Mouse (Mus musculus): Measurements from ENCODE around the gene Olfr317.
"Not testable (repeated sequence)": the region's sequence is repeated elsewhere in the genome, so short reads cannot be mapped to it uniquely, and the experiment has no call there.

Olfr317 gene

DNA sequence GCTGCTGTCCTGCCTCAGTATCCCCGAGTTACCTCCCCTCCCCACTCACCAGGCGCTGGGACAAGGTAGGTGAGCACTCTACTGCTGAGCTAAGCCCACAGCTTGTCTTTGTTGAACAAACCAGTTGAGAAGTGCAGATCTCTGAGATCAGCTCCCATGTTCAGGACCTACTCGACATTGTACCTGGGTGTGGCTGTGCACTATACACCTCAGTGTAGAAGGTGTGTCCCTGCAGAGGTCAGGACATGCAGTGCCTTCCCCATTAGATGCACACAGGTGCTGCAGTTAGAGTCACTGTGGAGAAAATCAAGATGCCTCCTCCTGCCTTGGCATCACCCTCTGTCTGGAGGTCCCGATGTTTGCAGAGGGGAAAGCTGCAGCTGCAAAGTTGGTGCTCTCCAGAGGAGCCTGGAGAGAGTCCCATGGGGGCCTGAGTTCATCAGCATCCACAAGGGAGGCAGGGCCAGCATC lies at the start of gene Olfr317:
Olfr317 (minus strand) TSS at position 421 of the 471 bp plus-strand sequence.
- DNase-seq (ENCODE audit: low read depth, low spot score): no peak

DNA sequence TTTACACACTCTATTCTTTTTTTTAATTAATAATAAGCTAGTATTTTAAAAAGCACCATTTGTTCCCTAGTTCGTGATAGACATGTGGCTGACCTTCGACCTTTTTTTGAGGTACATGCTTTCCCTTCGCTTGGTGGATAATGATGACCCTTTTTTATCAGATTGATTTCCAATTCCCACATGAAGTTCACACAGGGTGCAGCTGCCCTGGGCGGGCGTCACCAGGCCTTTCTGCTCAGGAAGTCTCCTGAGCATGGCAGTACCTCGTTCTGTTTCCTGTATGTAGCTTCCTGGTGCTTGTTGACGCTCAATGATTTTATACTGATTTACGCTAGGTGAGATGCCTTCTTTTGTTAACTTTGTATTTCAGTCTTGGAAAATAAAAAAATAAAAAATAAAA lies 49.3 kb upstream of the Olfr317 start:
- no peak for DNase-seq (ENCODE audit: low read depth, low spot score)

DNA sequence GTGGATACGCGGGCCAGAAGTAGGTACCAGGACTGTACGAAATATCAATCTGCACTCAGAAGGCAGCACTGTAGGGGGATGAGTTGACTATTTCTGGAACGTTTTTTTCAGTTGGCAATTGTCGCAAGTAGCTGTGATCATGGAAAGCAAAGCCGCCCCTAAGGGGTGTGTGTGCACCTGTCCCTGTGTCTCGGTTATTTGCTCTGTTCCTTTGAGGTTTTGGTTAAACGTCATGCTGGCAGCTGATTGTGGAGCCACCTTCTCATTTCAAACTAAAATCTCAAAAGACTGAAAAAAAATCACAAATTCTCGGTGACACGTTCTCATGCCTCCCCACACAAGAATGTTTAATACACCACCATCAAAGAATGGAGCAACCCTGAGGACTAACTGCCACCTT lies 48.6 kb upstream of the Olfr317 start:
- no peak for DNase-seq (ENCODE audit: low read depth, low spot score)

DNA sequence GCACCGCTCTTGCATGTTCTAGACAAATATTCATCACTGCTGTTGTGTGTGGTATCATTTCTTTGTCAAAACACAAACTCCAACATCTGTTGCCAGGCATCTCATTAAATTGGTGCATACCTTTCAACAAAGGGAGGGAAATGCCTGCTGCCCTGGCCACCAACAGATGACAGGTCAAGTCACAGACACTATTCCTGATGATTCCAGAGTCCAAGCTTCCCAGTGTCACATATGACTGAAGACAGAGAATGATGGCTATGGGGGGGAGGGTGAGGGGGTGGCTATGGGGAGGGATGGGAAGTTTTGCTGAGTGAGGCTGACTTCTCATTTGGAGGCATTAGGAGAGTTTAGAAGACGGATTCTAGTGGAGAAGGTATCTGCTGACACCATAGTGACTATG lies 45.2 kb upstream of the Olfr317 start:
- no peak for DNase-seq (ENCODE audit: low read depth, low spot score)

DNA sequence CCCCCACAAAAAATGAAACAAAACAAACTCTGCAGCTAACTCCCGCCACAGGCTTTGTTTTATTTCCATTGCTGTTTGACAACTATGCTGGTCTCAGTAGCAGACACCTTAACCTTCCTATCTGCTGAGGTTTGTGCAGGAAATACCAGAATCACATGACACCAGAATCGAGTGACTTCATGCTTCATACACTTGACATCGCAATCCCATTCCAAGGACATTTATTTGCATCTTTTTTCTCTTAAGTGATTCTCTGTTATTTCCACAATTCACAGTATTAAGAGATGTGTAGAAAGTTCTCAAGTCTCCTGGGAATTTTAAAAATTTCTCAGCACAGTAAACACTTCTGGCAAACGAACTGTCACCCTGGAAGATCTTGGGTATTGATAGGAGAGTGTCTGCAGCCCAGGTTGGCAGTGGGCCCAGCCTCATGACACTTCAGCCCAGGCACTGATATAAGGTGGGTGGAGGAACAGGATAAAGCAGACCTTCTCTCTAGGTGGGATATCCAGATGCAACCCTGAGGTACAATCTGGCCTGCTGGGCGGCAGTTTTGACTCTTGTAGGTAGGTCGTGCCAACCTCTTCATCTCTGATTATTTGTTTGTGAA lies 43.6 kb upstream of the Olfr317 start, which contains the start of gene Olfr314:
Olfr314 (plus strand) TSS at position 473 of the 610 bp plus-strand sequence.
- DNase-seq (ENCODE audit: low read depth, low spot score): no peak

DNA sequence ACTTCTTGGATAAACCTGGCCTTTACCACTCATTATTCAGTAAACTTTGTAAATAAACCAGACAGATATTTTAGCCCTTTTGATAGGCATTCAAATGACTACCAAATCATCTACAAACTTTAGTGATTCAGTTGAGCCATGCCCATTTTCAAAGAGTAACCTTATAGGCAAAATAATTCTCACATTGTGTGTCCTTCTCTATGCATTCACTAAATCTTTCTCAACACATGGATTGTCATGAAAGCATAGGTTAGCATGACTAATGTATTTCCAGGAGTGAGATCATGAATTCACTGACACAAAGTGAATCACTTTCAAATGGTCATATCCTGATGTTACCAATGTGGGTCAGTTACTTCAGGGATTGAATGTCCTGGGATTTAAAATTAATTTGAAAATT lies 33.9 kb upstream of the Olfr317 start, which contains the start of gene Olfr315:
Olfr315 (plus strand) TSS at position 301 of the 400 bp plus-strand sequence.
- DNase-seq (ENCODE audit: low read depth, low spot score): no peak

DNA sequence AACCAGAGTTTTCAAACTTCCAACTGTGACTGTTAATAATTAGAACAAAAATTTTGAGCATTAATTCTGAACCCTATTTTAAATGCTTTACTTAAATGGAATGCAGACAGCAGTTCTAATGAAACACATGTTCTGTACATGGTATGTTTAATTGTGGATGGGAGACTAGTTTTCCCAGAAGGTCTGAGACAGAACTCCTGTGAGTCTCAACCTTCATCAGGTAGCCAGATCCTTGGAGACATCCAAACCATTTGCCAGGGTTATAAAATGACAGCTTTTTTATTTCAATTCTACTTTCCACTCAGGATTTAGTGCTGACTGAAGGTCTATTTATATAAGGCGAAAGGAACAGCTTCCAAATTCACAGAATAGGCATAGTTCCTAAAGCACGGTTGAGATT lies 13.4 kb upstream of the Olfr317 start, which contains the start of gene Olfr316:
Olfr316 (plus strand) TSS at position 301 of the 400 bp plus-strand sequence.
- DNase-seq (ENCODE audit: low read depth, low spot score): no peak

DNA sequence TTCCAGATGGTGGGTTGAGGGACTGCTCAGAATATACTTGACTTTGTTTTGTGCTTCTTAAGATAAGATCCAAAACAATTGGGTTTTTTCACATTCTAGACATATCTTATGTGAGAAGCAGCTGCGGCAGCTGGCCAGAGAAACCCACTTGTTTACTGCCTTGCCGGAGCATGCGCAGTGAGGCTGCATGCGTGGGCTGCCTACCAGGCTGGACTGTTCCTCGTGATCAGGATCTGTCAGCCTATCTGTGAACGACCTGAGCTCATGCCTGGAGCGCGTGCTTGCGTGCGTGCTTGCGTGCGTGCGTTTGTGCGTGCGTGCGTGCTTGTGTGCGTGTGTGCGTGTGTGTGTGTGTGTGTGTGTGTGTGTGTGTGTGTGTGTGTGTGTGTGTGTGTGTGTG lies 12.1 kb upstream of the Olfr317 start:
- DNase-seq (ENCODE audit: low read depth, low spot score): not testable (repeated sequence)

DNA sequence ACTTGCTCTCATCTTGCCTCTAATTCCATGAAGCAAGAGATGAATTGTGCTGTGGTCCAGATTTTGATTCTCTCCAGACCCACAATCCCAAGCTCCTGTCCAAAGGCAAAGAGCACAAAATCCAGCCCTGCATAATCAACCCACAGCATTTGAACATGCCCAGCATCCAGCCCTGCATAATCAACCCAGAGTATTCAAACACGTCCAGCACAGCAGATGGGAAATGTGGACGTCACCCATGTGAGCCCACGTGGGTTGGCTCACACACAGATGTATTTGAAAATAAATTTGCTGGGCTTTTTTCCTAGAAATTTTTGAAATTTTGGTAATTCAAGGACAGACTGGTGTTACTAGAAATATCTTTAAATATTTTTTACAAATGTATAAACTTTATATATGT lies 5.6 kb downstream of the Olfr317 start:
- no peak for DNase-seq (ENCODE audit: low read depth, low spot score)

DNA sequence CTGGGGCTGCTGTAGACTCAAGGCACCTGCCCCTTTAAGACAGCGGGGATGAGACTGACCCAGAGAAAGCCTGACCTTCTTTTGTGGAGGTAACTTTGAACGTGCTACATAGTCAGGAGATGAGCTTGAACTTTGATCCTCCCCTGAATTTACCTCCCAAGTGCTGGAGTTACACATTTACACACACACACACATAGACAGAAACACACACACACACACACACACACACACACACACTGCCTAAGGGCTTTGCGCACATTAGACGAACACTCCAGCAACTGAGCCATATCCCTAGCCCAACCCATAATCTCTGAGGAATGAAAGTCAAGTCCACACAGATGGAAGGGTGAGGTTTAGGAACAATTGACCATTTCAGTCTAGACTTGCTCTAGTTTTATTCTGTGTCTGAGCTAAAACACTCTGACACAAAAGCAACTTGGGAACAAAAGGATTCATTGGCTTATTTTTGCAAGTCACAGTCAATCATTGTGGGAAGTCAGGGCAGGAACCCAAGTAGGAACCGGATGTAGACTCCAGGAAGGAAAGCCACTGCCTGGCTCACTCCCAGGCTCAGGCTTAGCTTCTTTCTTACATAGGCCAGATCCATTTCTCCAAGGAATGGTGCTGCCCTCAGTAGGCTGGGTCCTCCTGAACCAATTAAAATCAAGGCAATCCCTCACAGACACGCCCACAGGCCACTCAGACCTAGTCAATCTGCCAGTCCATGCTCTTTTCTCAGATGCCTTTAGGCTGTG lies 10.9 kb downstream of the Olfr317 start:
- not testable (repeated sequence) for DNase-seq (ENCODE audit: low read depth, low spot score)

DNA sequence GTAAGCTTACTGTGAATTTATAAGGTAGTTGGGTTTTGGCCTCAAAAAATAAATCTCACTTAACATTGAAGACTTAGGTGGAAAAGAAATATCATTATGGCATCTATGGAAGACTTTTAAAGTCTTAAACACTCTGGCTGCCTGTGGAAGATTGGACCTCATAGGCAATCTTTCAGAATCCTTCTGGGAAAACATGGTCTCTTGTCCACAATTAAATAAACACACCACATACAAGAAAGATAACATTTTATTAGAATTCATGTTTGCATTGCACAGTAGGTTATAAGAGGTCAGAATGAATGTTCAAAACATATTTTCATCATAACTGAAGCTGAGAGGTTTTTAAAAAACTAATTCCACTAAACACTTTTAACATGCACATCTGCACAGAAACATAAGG lies 15.1 kb downstream of the Olfr317 start, which contains the start of gene Olfr318:
Olfr318 (minus strand) TSS at position 101 of the 400 bp plus-strand sequence.
- no peak for DNase-seq (ENCODE audit: low read depth, low spot score)

DNA sequence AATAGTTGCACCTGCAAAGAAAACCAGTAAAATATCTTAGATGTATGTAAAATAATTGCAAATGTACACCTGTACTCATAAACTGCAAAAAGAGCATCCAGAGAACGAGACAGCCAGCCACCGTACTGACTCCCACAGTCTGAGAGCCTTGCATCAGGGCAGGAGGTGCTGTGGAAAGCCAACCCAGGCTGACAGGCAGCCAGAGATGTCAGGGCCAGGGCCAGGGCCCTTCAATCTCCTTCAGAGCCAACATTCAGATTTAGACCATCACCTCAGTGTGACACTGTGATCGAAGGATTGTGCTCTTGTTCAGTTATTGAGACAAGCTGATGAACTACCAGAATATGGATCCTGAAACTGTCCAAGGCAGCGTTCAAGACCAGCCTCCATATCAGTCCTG lies 19.3 kb downstream of the Olfr317 start:
- DNase-seq (ENCODE audit: low read depth, low spot score): no peak

DNA sequence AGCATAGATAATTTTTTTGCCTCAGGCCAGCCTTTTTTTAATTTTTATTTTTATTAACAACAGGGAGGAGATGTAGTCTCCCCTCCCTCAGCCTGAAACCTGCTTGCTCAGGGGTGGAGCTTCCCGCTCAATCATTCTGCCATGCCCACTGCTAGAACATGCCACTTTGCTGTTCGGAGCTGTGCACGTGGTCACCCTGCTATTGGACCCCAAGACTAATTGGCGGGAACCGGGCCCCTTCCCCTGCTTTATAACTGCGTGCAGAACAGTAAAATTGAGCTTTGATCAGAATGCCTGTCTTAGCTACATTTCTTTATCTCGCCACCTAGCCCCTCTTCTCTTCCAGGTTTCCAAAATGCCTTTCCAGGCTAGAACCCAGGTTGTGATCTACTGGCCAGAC lies 21.3 kb downstream of the Olfr317 start:
- not testable (repeated sequence) for DNase-seq (ENCODE audit: low read depth, low spot score)

DNA sequence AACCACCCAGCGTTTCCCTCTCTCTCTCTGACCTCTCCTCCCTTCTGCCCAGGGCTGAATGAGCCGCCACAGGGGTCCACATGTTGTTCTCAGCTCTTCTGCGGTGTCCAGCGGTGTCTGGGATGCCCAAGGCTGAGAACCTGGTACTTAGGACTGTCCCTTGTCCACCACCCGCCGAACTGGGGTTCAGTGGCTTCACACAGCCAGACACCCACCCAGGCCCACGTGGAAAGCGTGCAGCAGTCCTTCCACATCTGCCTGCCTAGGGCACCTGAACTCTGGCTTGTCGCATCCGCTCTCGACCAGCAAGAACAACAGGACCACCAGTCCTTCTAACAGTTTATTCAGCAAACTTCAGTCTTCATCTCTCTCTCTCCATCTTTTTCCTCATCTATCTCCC lies 29.9 kb downstream of the Olfr317 start:
- no peak for DNase-seq (ENCODE audit: low read depth, low spot score)

DNA sequence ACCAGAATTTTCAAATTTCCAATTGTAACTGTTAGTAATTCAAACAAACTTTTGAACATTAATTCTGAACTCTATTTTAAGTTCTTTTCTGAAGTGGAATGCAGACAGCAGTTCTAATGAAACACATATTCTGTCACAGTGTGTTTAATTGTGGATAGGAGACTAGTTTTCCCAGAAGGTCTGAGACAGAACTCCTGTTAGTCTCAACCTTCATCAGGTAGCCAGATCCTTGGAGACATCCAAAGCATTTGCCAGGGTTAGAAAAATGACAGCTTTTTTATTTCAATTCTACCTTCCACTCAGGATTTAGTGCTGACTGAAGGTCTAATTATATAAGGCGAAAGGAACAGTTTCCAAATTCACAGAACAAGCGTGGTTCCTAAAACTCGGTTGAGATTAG lies 40.1 kb downstream of the Olfr317 start, which contains the start of gene Olfr319:
Olfr319 (plus strand) TSS at position 301 of the 400 bp plus-strand sequence.
- no peak for DNase-seq (ENCODE audit: low read depth, low spot score)

Measured in c-Kit-negative CD71-positive TER-119-positive erythroid progenitor cells, embryonic 14.5 days (primary cell).